Mouse (Mus musculus): ENCODE data around the gene Dand5. TPM values are rescaled to one million over a fixed set of nuclear protein-coding genes. Genes with fewer than 3 reads are reported as not detected.

The Dand5 gene
- total RNA-seq, 2 experiments from 2014 or later = 7.4 to 8.3 TPM

Small RNA genes lying within 50 kb of the gene (microRNA-seq; reads per million reads assigned to microRNA genes)
- gene Mir7069 = 17.0 reads per million, percentile 37 among the genes with 10 or more reads in this experiment

Other genes with a start within 250 kb of the Dand5 start
- gene Ier2, start 160.0 kb downstream of the Dand5 start, total RNA-seq (2021) = 10 to 100 TPM; 10.9 to 12.3 TPM
- 100 to 1,000 TPM; 103 to 106 TPM for gene Trmt1, start 136.5 kb downstream of the Dand5 start, total RNA-seq (2021)
- 10 to 100 TPM; 77.0 to 77.9 TPM for gene Nacc1, start 135.0 kb downstream of the Dand5 start, total RNA-seq (2021)
- 1 to 10 TPM; 4.3 to 4.5 TPM for gene Lyl1, start 121.4 kb downstream of the Dand5 start, total RNA-seq (2021)
- under 1 TPM in 1 of 2 experiments, not detected in 1; 0.51 TPM for gene G430095P16Rik, start 99.8 kb downstream of the Dand5 start, total RNA-seq (2021)
- gene Nfix, start 22.5 kb downstream of the Dand5 start, total RNA-seq (2021) = 100 to 1,000 TPM; 397 to 441 TPM
- 10 to 100 TPM; 20.6 to 21.3 TPM for gene Gadd45gip1, start 8.7 kb upstream of the Dand5 start, total RNA-seq (2021)
- gene Rad23a, start 17.8 kb upstream of the Dand5 start, total RNA-seq (2021) = 10 to 100 TPM; 57.0 to 60.1 TPM
- gene Calr, start 24.1 kb upstream of the Dand5 start, total RNA-seq (2021) = 100 to 1,000 TPM; 455 to 481 TPM
- gene Farsa, start 34.2 kb upstream of the Dand5 start, total RNA-seq (2021) = 10 to 100 TPM; 59.5 to 65.8 TPM
- 10 to 100 TPM; 19.3 to 22.8 TPM for gene Syce2, start 49.3 kb upstream of the Dand5 start, total RNA-seq (2021)
- gene Gcdh, start 71.1 kb upstream of the Dand5 start, total RNA-seq (2021) = 10 to 100 TPM; 29.4 to 36.6 TPM
- not detected for gene Klf1, start 79.1 kb upstream of the Dand5 start, total RNA-seq (2021)
- gene Dnase2a, start 85.7 kb upstream of the Dand5 start, total RNA-seq (2021) = 1 to 10 TPM; 2.5 to 2.9 TPM
- 100 to 1,000 TPM; 183 to 187 TPM for gene Mast1, start 114.5 kb upstream of the Dand5 start, total RNA-seq (2021)
- 1 to 10 TPM; 4.2 to 4.6 TPM for gene Rtbdn, start 124.2 kb upstream of the Dand5 start, total RNA-seq (2021)
- gene Gm49661, start 146.6 kb upstream of the Dand5 start, total RNA-seq (2021) = not detected
- 100 to 1,000 TPM; 507 to 518 TPM for gene Prdx2, start 146.8 kb upstream of the Dand5 start, total RNA-seq (2021)
- gene Rnaseh2a, start 146.9 kb upstream of the Dand5 start, total RNA-seq (2021) = 10 to 100 TPM; 41.0 to 44.2 TPM
- gene Junb, start 155.9 kb upstream of the Dand5 start, total RNA-seq (2021) = 10 to 100 TPM; 29.9 to 33.0 TPM
- gene Hook2, start 167.8 kb upstream of the Dand5 start, total RNA-seq (2021) = 10 to 100 TPM; 13.4 to 13.9 TPM
- not detected for gene Best2, start 191.7 kb upstream of the Dand5 start, total RNA-seq (2021)
- 100 to 1,000 TPM; 111 to 113 TPM for gene Asna1, start 202.5 kb upstream of the Dand5 start, total RNA-seq (2021)
- gene Trir, start 204.0 kb upstream of the Dand5 start, total RNA-seq (2021) = 100 to 1,000 TPM; 139 to 145 TPM
- gene Tnpo2, start 214.1 kb upstream of the Dand5 start, total RNA-seq (2021) = 100 to 1,000 TPM; 168 to 193 TPM
- gene Fbxw9, start 237.2 kb upstream of the Dand5 start, total RNA-seq (2021) = 10 to 100 TPM; 60.1 to 63.5 TPM
- not detected for gene Gm5741, start 245.2 kb upstream of the Dand5 start, total RNA-seq (2021)
- 10 to 100 TPM; 72.3 to 78.4 TPM for gene Dhps, start 248.9 kb upstream of the Dand5 start, total RNA-seq (2021)

Measured in left cerebral cortex, postnatal 10 days (tissue).